Mouse (Mus musculus) erythroblast, embryonic 14.5 days (primary cell): ENCODE data around the gene Stxbp4. TPM values are rescaled to one million over a fixed set of nuclear protein-coding genes. Genes with fewer than 3 reads are reported as not detected.

Experiments
- H3K27me3 ChIP-seq: 2 replicates; pipeline ENCODE4 v1.6.1; 2012; ENCODE audit warnings: inconsistent platforms; ENCODE audit not compliant: control insufficient read depth
- H3K36me3 ChIP-seq: 2 replicates; pipeline ENCODE4 v1.6.1; 2012; ENCODE audit warnings: mild to moderate bottlenecking, inconsistent platforms; ENCODE audit not compliant: control insufficient read depth
- H3K4me1 ChIP-seq: 2 replicates; pipeline ENCODE4 v1.6.1; 2012; ENCODE audit warnings: inconsistent platforms; ENCODE audit not compliant: control insufficient read depth
- H3K4me3 ChIP-seq: replicated peaks from 2 replicates; pipeline ENCODE3; 2012; ENCODE audit warnings: moderate library complexity, mild to moderate bottlenecking, inconsistent platforms
- H3K9me3 ChIP-seq: 2 replicates; pipeline ENCODE4 v1.6.1; 2012; ENCODE audit warnings: low read length, inconsistent platforms, mixed read lengths; ENCODE audit not compliant: control insufficient read depth
- GATA1 ChIP-seq: IDR thresholded peaks from 2 replicates; pipeline ENCODE4 v1.6.1; 2012; ENCODE audit warnings: low read length, inconsistent platforms, mixed read lengths
- TAL1 ChIP-seq: IDR thresholded peaks from 3 replicates; pipeline ENCODE4 v1.6.1; 2012; ENCODE audit warnings: low read length, inconsistent platforms, mixed read lengths
- polyA plus RNA-seq: library from polyadenylated mRNA; stranded (reverse); fragments of >175 nt; gene quantifications from 2 replicates; pipeline ENCODE4 v1.2.3, GENCODE M21; 2012

Stxbp4 gene
- polyA plus RNA-seq, 1 experiment = 0.13 TPM

DNA sequence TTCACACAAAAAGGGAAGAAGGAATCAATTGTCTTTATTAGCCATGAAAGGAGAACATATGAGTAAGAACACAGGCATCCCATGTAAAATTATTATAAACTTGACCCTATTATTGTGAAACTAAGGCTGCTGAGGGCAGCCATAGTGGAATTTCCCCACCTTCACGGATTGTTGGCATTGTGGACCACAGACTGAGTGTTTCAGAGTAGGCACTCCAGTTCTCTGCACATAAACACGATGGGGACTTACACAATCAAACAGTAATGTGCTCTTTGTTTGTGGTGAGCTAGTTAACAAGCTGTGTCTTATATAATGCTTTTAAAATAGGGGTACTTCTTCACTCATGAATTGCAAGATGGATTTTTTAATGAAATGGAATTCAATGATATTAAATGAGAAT lies 52.1 kb downstream of the Stxbp4 start:
- no peak overlapping the region for H3K4me3 ChIP-seq
- no peaks in the 10 kb centered on the region for H3K9me3 ChIP-seq
- no peak for TF ChIP-seq TAL1
- TF ChIP-seq GATA1 = no peak
- H3K36me3 ChIP-seq = peaks cover 21% of the 10 kb centered on the region
- no peaks in the 10 kb centered on the region for H3K27me3 ChIP-seq
- no peaks in the 10 kb centered on the region for H3K4me1 ChIP-seq

DNA sequence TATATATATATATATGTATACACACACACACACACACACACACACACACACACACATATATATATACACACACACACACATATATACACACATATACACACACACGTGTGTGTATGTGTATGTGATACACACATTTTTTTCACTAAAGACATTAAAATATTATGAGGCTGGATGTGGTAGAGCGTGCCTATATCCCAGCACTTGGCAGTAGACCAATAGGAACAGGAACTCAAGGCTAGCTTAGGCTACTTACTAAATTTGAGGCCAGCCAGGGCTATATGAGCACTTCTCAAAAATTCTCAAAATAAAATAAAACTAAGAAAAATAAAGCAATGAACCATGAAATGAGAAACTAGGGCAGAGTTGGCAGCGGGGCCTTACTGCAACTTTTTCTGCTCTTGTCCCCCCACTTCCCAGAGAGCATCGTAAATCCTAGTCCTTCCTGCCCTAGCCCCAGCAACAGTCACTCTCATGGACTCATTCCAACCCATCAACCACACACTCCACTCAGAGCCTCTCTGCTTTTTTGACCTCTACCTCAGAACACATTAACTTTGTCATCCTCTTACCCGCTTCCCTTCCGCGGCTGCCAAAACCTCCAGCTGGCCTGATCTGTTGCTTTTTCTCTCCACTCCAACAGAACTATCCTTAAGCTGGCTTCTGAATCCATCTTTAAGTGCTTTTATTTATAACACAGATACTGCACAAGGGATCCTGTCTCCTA lies 60.7 kb downstream of the Stxbp4 start:
- Histone ChIP-seq H3K4me1 (no peaks in the 10 kb centered on the region), H3K9me3 (no peaks in the 10 kb centered on the region), H3K4me3 (no peak overlapping the region), H3K36me3 (peaks cover 27% of the 10 kb centered on the region), H3K27me3 (no peaks in the 10 kb centered on the region)
- TF ChIP-seq GATA1 (no peak), TAL1 (no peak)

DNA sequence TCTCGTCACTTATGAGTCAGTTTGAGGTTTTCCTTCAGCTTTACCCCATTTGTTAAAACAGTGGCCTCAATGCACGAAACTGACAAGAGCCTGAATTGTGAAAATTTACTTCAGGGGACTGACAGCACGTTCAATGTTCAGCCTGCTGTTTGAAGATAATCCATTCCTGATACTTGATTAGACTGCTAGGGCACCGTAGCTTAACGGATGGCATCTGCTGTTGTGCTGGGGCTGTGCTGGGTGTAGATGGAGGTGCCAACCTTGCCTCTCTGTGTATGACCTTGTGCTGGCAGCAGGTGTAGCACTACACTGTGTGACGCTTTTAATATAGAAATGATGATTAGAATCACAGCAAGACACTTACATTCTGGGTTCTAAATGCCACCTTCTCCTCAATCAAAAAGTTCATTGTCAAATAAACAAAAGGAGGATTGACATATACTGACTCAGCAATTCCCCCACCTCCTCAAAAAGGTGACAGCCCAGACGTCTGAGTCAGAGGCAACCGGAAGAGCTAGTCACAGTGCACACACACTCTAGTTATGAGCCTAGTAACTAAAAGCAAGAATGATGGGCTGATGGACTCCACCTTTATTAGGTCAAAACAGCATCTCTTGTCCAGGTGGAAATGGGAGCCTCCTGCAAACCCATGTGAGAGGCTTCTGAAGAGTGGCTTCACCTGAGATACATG lies 61.5 kb downstream of the Stxbp4 start:
- no peaks in the 10 kb centered on the region for H3K4me1 ChIP-seq
- no peak overlapping the region for H3K4me3 ChIP-seq
- TF ChIP-seq TAL1 (no peak), GATA1 (no peak)
- no peaks in the 10 kb centered on the region for H3K9me3 ChIP-seq
- peaks cover 32% of the 10 kb centered on the region for H3K36me3 ChIP-seq
- H3K27me3 ChIP-seq = no peaks in the 10 kb centered on the region

DNA sequence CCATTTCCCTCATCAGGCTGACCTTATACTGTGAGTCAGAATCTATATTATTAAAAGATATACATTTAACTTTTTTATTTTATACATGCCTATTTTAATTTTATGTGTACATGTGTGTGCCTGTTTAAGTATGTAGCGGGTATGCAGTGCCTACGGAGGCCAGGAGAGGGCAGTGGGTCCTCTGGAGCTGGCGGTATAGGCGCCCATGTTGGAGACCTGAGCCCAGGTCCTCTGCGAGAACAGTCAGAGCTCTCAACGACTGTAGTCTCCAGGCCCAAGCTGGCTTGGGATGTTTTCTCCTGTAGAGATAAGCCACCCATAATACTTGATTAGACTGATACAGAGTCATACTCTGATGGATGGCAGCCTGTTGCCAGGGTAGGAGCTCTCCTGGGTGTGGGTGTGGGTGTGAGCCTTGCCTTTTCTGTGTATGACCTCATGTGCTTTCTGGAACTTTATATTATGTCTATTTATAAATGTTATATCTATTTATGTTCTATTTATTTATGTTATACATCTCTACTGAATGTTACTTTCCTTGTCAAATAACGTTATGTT lies 62.3 kb downstream of the Stxbp4 start:
- H3K9me3 ChIP-seq = no peaks in the 10 kb centered on the region
- no peaks in the 10 kb centered on the region for H3K4me1 ChIP-seq
- no peak overlapping the region for H3K4me3 ChIP-seq
- H3K36me3 ChIP-seq = peaks cover 34% of the 10 kb centered on the region
- no peaks in the 10 kb centered on the region for H3K27me3 ChIP-seq
- TF ChIP-seq GATA1 (no peak), TAL1 (no peak)

DNA sequence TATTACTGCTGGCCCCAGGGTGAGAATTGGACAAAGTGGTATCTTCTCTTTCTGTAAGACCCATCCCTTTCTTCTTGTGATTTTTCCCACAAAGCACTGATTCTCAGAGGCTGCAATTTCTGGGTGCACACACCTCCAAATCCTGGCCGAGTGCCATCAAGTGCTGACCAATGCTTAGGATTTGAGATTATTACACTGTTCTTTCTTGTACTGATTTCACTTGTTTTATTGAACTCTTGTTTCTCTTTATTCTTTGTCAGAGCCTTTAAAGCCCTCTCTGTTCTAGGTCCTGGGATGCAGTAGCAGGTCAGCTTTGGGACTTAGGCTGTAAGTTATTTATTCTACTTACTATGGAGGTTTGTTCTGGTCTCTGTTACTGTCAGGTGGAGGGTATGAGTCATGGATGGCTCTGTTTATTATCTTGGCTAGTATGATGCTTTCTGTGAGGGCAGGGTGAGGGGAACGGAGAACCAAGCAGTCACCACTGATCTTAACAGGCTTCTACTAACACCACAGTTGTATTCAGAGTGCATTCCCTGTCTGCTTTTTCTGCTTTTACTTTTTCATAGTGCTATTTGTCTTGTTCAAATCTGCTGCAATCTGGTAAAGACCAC lies 67.1 kb downstream of the Stxbp4 start:
- TF ChIP-seq GATA1 = no peak
- no peak for TF ChIP-seq TAL1
- no peak overlapping the region for H3K4me3 ChIP-seq
- H3K9me3 ChIP-seq = no peaks in the 10 kb centered on the region
- no peaks in the 10 kb centered on the region for H3K27me3 ChIP-seq
- no peaks in the 10 kb centered on the region for H3K4me1 ChIP-seq
- H3K36me3 ChIP-seq = peaks cover 37% of the 10 kb centered on the region

DNA sequence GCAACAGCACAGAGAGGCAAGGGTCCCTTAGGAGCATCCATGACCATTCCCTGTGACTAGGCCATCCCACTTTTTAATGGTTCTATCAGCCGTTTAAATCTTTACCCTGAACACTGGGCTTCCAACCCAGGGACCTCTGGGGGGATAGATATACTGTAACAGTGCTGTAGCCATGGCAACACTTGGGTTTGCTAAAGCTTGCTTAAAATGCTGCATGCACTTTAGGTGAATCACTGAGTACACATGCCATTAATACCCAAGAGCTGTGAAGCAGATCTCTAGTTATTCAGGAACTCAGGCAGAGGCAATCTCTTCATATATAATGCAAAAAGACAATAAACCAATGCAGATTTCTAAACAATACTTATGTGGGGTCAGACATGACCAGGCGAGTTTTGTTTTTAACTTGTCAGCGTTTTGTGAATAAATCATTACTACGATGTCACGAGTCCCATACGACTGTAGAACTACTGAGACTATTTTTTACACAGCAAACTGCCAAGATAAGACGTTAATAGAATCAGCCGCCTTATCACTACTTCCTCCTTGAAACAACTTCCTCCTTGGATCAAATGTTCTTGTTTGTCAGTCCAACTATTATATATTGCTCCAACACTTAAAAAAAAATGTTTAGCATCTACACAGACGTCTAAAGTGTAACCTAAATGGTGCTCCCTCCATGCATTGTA lies 79.4 kb downstream of the Stxbp4 start:
- Histone ChIP-seq H3K27me3 (no peaks in the 10 kb centered on the region), H3K9me3 (no peaks in the 10 kb centered on the region), H3K4me3 (no peak overlapping the region), H3K36me3 (peaks cover 5% of the 10 kb centered on the region), H3K4me1 (peaks cover 4% of the 10 kb centered on the region)
- TF ChIP-seq GATA1 = no peak
- TF ChIP-seq TAL1 = no peak

DNA sequence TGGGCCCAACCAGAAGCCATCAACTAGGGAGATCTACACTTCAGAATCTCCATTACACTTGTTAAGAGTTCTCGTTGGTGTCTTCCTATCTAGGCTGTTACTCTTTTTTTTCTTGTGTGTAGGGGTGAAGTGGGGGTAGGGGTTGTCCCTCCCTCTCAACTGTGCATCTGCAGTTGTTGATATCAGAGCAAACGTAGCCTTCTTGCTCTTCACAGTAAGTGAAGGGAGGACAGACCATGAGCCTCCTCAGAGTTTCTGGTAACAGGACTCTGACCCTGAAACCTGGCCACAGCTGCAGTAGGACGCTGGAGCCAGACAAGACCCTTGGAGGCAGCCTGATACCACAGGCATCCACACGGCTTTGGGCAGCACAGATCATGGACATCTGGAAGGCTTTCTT lies 81.4 kb downstream of the Stxbp4 start:
- TF ChIP-seq TAL1 (no peak), GATA1 (no peak)
- no peak overlapping the region for H3K4me3 ChIP-seq
- H3K4me1 ChIP-seq = peaks cover 4% of the 10 kb centered on the region
- H3K36me3 ChIP-seq = peaks cover 3% of the 10 kb centered on the region
- H3K27me3 ChIP-seq = no peaks in the 10 kb centered on the region
- H3K9me3 ChIP-seq = no peaks in the 10 kb centered on the region

DNA sequence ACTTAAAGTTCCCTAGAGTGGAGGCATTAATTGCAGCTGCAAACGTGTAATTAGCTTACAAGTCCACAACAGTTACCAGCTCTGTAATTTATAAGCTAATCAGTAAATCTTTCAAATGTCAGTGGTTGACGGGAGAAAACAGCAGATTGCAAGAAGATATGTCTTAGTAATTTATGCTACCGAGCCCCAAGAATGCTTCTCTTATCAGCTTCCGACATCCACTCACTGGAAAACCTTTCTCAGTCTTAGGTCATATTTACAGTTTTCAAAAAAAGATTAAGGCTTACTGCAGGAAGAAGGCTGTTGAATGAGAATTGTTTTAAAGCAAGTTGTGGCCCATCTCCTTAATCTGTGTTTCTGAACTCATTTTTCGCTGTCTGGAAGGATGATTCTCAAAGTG lies 83.9 kb downstream of the Stxbp4 start:
- H3K9me3 ChIP-seq = no peaks in the 10 kb centered on the region
- no peaks in the 10 kb centered on the region for H3K27me3 ChIP-seq
- H3K36me3 ChIP-seq = no peaks in the 10 kb centered on the region; the same call in none of the 2 replicates
- H3K4me3 ChIP-seq = no peak overlapping the region
- no peak for TF ChIP-seq GATA1
- TF ChIP-seq TAL1 = no peak
- peaks cover 4% of the 10 kb centered on the region for H3K4me1 ChIP-seq
